Mouse (Mus musculus) hindbrain, postnatal 0 days (tissue): Measurements from ENCODE around the gene Hes1. TPM values are rescaled to one million over a fixed set of nuclear protein-coding genes. Genes with fewer than 3 reads are reported as not detected.

ENCODE experiments used
- ATAC-seq: fragments of 200-750 bp; cut with Nextera tagmentation; 2 replicates; pipeline ENCODE4 v1.8.0; 2017; ENCODE audit warnings: mild to moderate bottlenecking, moderate TSS enrichment, moderate library complexity
- DNase-seq: peaks from one replicate; pipeline ENCODE4 v3.0.0-alpha.2; 2015; ENCODE audit warnings: low spot score
- H3K27ac ChIP-seq: fragments of 300-500 bp; sonication (generic); 2 replicates; pipeline ENCODE4 v1.5.1; 2014; ENCODE audit warnings: mild to moderate bottlenecking
- H3K27me3 ChIP-seq: fragments of 300-500 bp; sonication (generic); 2 replicates; pipeline ENCODE4 v1.6.1; 2014; ENCODE audit warnings: low read length, mixed read lengths; ENCODE audit not compliant: insufficient read depth
- H3K36me3 ChIP-seq: fragments of 300-500 bp; sonication (generic); 2 replicates; pipeline ENCODE4 v1.6.1; 2014; ENCODE audit warnings: low read length, mixed read lengths; ENCODE audit not compliant: insufficient read depth
- H3K4me1 ChIP-seq: fragments of 300-500 bp; sonication (generic); 2 replicates; pipeline ENCODE4 v1.6.1; 2014; ENCODE audit warnings: antibody characterized with exemption, low read length, mixed read lengths; ENCODE audit not compliant: insufficient read depth
- H3K4me2 ChIP-seq: fragments of 300-500 bp; sonication (generic); 2 replicates; pipeline ENCODE4 v1.6.1; 2014; ENCODE audit warnings: low read depth, mild to moderate bottlenecking, low read length, moderate library complexity, mixed read lengths
- H3K4me3 ChIP-seq: fragments of 300-500 bp; sonication (generic); 2 replicates; pipeline ENCODE4 v1.5.1; 2014; ENCODE audit warnings: low read length
- H3K9ac ChIP-seq: fragments of 300-500 bp; sonication (generic); replicated peaks from 2 replicates; pipeline ENCODE4 v1.6.1; 2014; ENCODE audit warnings: mild to moderate bottlenecking, low read length, moderate library complexity, mixed read lengths
- H3K9me3 ChIP-seq: fragments of 300-500 bp; sonication (generic); 2 replicates; pipeline ENCODE4 v1.6.1; 2016; ENCODE audit warnings: low read length, mixed read lengths
- CTCF ChIP-seq: IDR thresholded peaks from 2 replicates; pipeline ENCODE4 v1.5.1; 2016; ENCODE audit warnings: antibody characterized with exemption, control low read depth, low read depth
- WGBS: fragments of 180-500 bp; shearing (Covaris S2); extraction: QIAGEN DNeasy Blood & Tissue Kit; methylation state at CpG from one replicate; pipeline ENCODE4 v1.1.7; 2014; 5-methylcytosine and 5-hydroxymethylcytosine counted together
- polyA plus RNA-seq: library from polyadenylated mRNA; unstranded; fragments of >200 nt; fragmentation: Nextera tagmentation; extraction: Ambion mirVana; gene quantifications from 2 replicates; pipeline ENCODE4 v1.2.1, GENCODE M21; 2015
- total RNA-seq: library from RNA; depleted of rRNA; stranded (reverse); fragments of >200 nt; gene quantifications from 2 replicates; pipeline ENCODE4 v1.2.3, GENCODE M21; 2014; rRNA removed

Hes1 gene
- total and polyA plus RNA-seq, 2 experiments from 2014 or later = 12.5 to 19.8 TPM

- H3K36me3 ChIP-seq = no peaks in the 10 kb centered on the region
- ATAC-seq (no peak), DNase-seq (no peak)
- no peak overlapping the region for H3K4me3 ChIP-seq
- no peak overlapping the region for H3K4me2 ChIP-seq
- H3K4me1 ChIP-seq = no peaks in the 10 kb centered on the region
- no peak overlapping the region for H3K9ac ChIP-seq
- no peak for TF ChIP-seq CTCF
- H3K9me3 ChIP-seq = peaks cover 7% of the 10 kb centered on the region
- WGBS = 51% methylated on average over 3 of the region's 3 CpGs
- no peak overlapping the region for H3K27ac ChIP-seq
- H3K27me3 ChIP-seq = no peaks in the 10 kb centered on the region
These were observed 49.0 kb downstream of the Hes1 start for GRCm38 (mm10) chr16:30113170-30113569.

- TF ChIP-seq CTCF = no peak
- DNase-seq = no peak
- Histone ChIP-seq H3K36me3 (no peaks in the 10 kb centered on the region), H3K9me3 (peaks cover 7% of the 10 kb centered on the region), H3K27me3 (no peaks in the 10 kb centered on the region), H3K9ac (no peak overlapping the region), H3K27ac (no peak overlapping the region), H3K4me2 (no peak overlapping the region), H3K4me1 (no peaks in the 10 kb centered on the region), H3K4me3 (no peak overlapping the region)
- ATAC-seq = no peak
- WGBS = 85% methylated on average over 8 of the region's 8 CpGs
These were observed 49.6 kb downstream of the Hes1 start for GRCm38 (mm10) chr16:30113800-30114199.

GRCm38 (mm10) chr16:30114451-30114850 is 50.3 kb downstream of the Hes1 start:
- TF ChIP-seq CTCF = no peak
- no peaks in the 10 kb centered on the region for H3K4me1 ChIP-seq
- 57% methylated on average over 1 of the region's 1 CpGs for WGBS
- DNase-seq (no peak), ATAC-seq (no peak)
- H3K27me3 ChIP-seq = no peaks in the 10 kb centered on the region; the same call in 1 of the 2 replicates
- no peaks in the 10 kb centered on the region for H3K36me3 ChIP-seq
- no peak overlapping the region for H3K27ac ChIP-seq
- H3K4me2 ChIP-seq = no peak overlapping the region
- no peak overlapping the region for H3K4me3 ChIP-seq
- H3K9me3 ChIP-seq = peaks cover 7% of the 10 kb centered on the region
- no peak overlapping the region for H3K9ac ChIP-seq

Other genes with a start within 250 kb of the Hes1 start
- gene Cpn2, start 203.1 kb downstream of the Hes1 start, total RNA-seq = under 0.01 TPM in 1 of 2 replicates, not detected in the other
- not detected in 2 replicates for gene Cpn2, start 203.1 kb downstream of the Hes1 start, polyA plus RNA-seq
- gene Lrrc15, start 218.9 kb downstream of the Hes1 start, total RNA-seq = 0.04 and 0.16 TPM in 2 replicates
- 0.09 and 0.14 TPM in 2 replicates for gene Lrrc15, start 218.9 kb downstream of the Hes1 start, polyA plus RNA-seq
- gene Gp5, start 246.4 kb downstream of the Hes1 start, total RNA-seq = 0.58 and 1.3 TPM in 2 replicates
- 0.72 and 1.0 TPM in 2 replicates for gene Gp5, start 246.4 kb downstream of the Hes1 start, polyA plus RNA-seq